ENCODE assay signal across 9 mouse cellular contexts in genomic region chr1:121096551-121097550, GRCm38 (mm10).
DNase-seq lines count a peak whose midpoint lies in the region; ATAC-seq and TF ChIP-seq lines count a peak whose summit lies in the region.
"Had no signal": no experiment of that assay in that cellular context is flagged by ENCODE, and none has a peak within 500 bp of the region (broad histone marks: within the 10 kb centered on the region; RNA-seq: fewer than 3 reads in every experiment).

No protein-coding gene starts in this region.

- peak overlapping the region; percentile 74 for H3K4me3 ChIP-seq in testis, adult 2 months (ENCODE audit: control insufficient read depth, low read depth, low read length)
- H3K4me3 ChIP-seq in forebrain, postnatal 0 days (ENCODE audit: low read depth, low read length) = peak overlapping the region; percentile 28
- peak overlapping the region; percentile 23 for H3K4me3 ChIP-seq in hindbrain, embryonic 15.5 days
- peak overlapping the region; percentile 32; the same call in 1 of the 2 replicates for H3K4me3 ChIP-seq in liver, embryonic 12.5 days
- H3K4me3 ChIP-seq in neural tube, embryonic 12.5 days = 0 out of 2 replicates have a peak overlapping the region, but pooled peaks have one; percentile 15

- no peak for TF ChIP-seq POLR2A in testis, adult 2 months (IDR thresholded peaks at IDR 0.05; ENCODE audit: control insufficient read depth, low read depth, low read length)

- ATAC-seq in forebrain, postnatal 0 days = peak; percentile 73
- ATAC-seq in hindbrain, embryonic 15.5 days (ENCODE audit: low FRiP score, low read depth) = peak; percentile 62
- peak; percentile 62; the same call in 1 of the 2 replicates for ATAC-seq in liver, embryonic 12.5 days
- ATAC-seq in neural tube, embryonic 12.5 days (ENCODE audit: low FRiP score, low read depth) = no peak

- no peak overlapping the region for H3K9ac ChIP-seq in forebrain, postnatal 0 days
- no peak overlapping the region; the same call in 1 of the 2 replicates for H3K9ac ChIP-seq in hindbrain, embryonic 15.5 days
- no peak overlapping the region for H3K9ac ChIP-seq in liver, embryonic 12.5 days
- H3K9ac ChIP-seq in neural tube, embryonic 12.5 days = no peak overlapping the region

- no peak for DNase-seq in testis, postnatal 10 days (ENCODE audit: low spot score)
- DNase-seq in forebrain, postnatal 0 days = peak; percentile 20
- no peak for DNase-seq in cerebellum, adult 11 months
- DNase-seq in thymus, postnatal 0 days (ENCODE audit: low spot score) = no peak

- 4% methylated on average over 28 of the region's 28 CpGs for WGBS in forebrain, postnatal 0 days
- WGBS in hindbrain, embryonic 15.5 days = 7% methylated on average over 28 of the region's 28 CpGs
- 7% methylated on average over 28 of the region's 28 CpGs for WGBS in liver, embryonic 12.5 days (ENCODE audit: insufficient replicate concordance)
- 6% methylated on average over 28 of the region's 28 CpGs for WGBS in neural tube, embryonic 12.5 days

- peak overlapping the region; percentile 43 for H3K4me2 ChIP-seq in forebrain, postnatal 0 days (ENCODE audit: low read depth)
- H3K4me2 ChIP-seq in hindbrain, embryonic 15.5 days = peak overlapping the region; percentile 54
- peak overlapping the region; percentile 57 for H3K4me2 ChIP-seq in liver, embryonic 12.5 days
- H3K4me2 ChIP-seq in neural tube, embryonic 12.5 days (replicated peaks) = peak overlapping the region; percentile 56

- peak overlapping the region; percentile 76 for H3K27ac ChIP-seq in testis, adult 2 months (ENCODE audit: control insufficient read depth, insufficient read depth, low read depth, low read length)
- no peak overlapping the region for H3K27ac ChIP-seq in forebrain, postnatal 0 days (ENCODE audit: low read depth, low read length)
- no peak overlapping the region for H3K27ac ChIP-seq in hindbrain, embryonic 15.5 days (replicated peaks)
- peak overlapping the region; percentile 12; the same call in 1 of the 2 replicates for H3K27ac ChIP-seq in liver, embryonic 12.5 days
- no peak overlapping the region for H3K27ac ChIP-seq in neural tube, embryonic 12.5 days
- H3K27ac ChIP-seq: macrophage had no signal

- no peaks in the 10 kb centered on the region for H3K27me3 ChIP-seq in testis, adult 2 months (ENCODE audit: control insufficient read depth, insufficient read depth, low read length)
- peaks cover 13% of the 10 kb centered on the region for H3K27me3 ChIP-seq in forebrain, postnatal 0 days (ENCODE audit: insufficient read depth, low read length)
- H3K27me3 ChIP-seq in hindbrain, embryonic 15.5 days = 0 out of 2 replicates have a peak, but pooled peaks cover 3% of the 10 kb centered on the region
- 0 out of 2 replicates have a peak, but pooled peaks cover 4% of the 10 kb centered on the region for H3K27me3 ChIP-seq in liver, embryonic 12.5 days (replicated peaks)
- H3K27me3 ChIP-seq in neural tube, embryonic 12.5 days (replicated peaks) = peaks cover 10% of the 10 kb centered on the region; the same call in 1 of the 2 replicates

- no peaks in the 10 kb centered on the region for H3K9me3 ChIP-seq in forebrain, postnatal 0 days (ENCODE audit: low read length)
- H3K9me3 ChIP-seq in hindbrain, embryonic 15.5 days = no peaks in the 10 kb centered on the region
- no peaks in the 10 kb centered on the region for H3K9me3 ChIP-seq in liver, embryonic 12.5 days (replicated peaks)
- H3K9me3 ChIP-seq in neural tube, embryonic 12.5 days = no peaks in the 10 kb centered on the region

- no peaks in the 10 kb centered on the region for H3K36me3 ChIP-seq in testis, adult 2 months (ENCODE audit: control insufficient read depth, insufficient read depth, low read length)
- H3K36me3 ChIP-seq in forebrain, postnatal 0 days (ENCODE audit: insufficient read depth) = no peaks in the 10 kb centered on the region
- H3K36me3 ChIP-seq in hindbrain, embryonic 15.5 days = no peaks in the 10 kb centered on the region
- H3K36me3 ChIP-seq in liver, embryonic 12.5 days = no peaks in the 10 kb centered on the region
- no peaks in the 10 kb centered on the region for H3K36me3 ChIP-seq in neural tube, embryonic 12.5 days

- TF ChIP-seq CTCF in testis, adult 2 months (IDR thresholded peaks at IDR 0.05; ENCODE audit: control insufficient read depth, insufficient read depth, insufficient replicate concordance, low read depth, low read length) = no peak
- TF ChIP-seq CTCF in forebrain, postnatal 0 days (IDR thresholded peaks at IDR 0.05; ENCODE audit: low read depth) = no peak

- H3K4me1 ChIP-seq in testis, adult 2 months (ENCODE audit: control insufficient read depth, insufficient read depth, low read length) = no peaks in the 10 kb centered on the region; the same call in none of the 2 replicates
- no peaks in the 10 kb centered on the region for H3K4me1 ChIP-seq in forebrain, postnatal 0 days (ENCODE audit: insufficient read depth)
- peaks cover 12% of the 10 kb centered on the region; the same call in 1 of the 2 replicates for H3K4me1 ChIP-seq in hindbrain, embryonic 15.5 days (replicated peaks)
- peaks cover 19% of the 10 kb centered on the region for H3K4me1 ChIP-seq in liver, embryonic 12.5 days
- no peaks in the 10 kb centered on the region; the same call in 1 of the 2 replicates for H3K4me1 ChIP-seq in neural tube, embryonic 12.5 days

Comparison
In these comparisons a context has a peak if more than half of its experiments do, and no peak if none do; other contexts are left out.
1. H3K27ac ChIP-seq: peak in testis, adult 2 months (single experiment) and liver, embryonic 12.5 days (single experiment); none in forebrain, postnatal 0 days (single experiment), hindbrain, embryonic 15.5 days (single experiment) and neural tube, embryonic 12.5 days (single experiment).
2. H3K4me3 ChIP-seq: peak in every context shown above with its lines; median percentile 74 in testis, adult 2 months; 32 in liver, embryonic 12.5 days; 28 in forebrain, postnatal 0 days; 23 in hindbrain, embryonic 15.5 days; 15 in neural tube, embryonic 12.5 days.
3. Peak in every context shown above with its lines, with median percentiles within 50 percentile points of each other: H3K4me2 ChIP-seq.